Mouse (Mus musculus) kidney, postnatal 25 days (tissue): ENCODE results near the gene Caml.
"Not testable (repeated sequence)": the region's sequence is repeated elsewhere in the genome, so short reads cannot be mapped to it uniquely, and the experiment has no call there.

ENCODE experiments used
- DNase-seq, 2 experiments: peaks; one replicate each; pipeline ENCODE4 v3.0.0; 2021; ENCODE audit warnings: mixed read lengths in 2 of 2

Gene Caml

GRCm38 (mm10) chr13:55622649-55623541, at the start of gene Caml:
TSS of gene Caml (plus strand) at chr13:55623005.
- peak; percentile 89 to 92 for DNase-seq

GRCm38 (mm10) chr13:55573432-55573831, 49.4 kb upstream of the Caml start, which contains the start of gene Tmed9:
TSS of gene Tmed9 (plus strand) at chr13:55573732.
- no peak for DNase-seq

GRCm38 (mm10) chr13:55574321-55574720, 48.5 kb upstream of the Caml start:
- no peak for DNase-seq

GRCm38 (mm10) chr13:55575932-55576331, 46.9 kb upstream of the Caml start:
- no peak for DNase-seq

GRCm38 (mm10) chr13:55576872-55577271, 45.9 kb upstream of the Caml start:
- not testable (repeated sequence) for DNase-seq

GRCm38 (mm10) chr13:55578086-55578485, 44.7 kb upstream of the Caml start:
- no peak for DNase-seq

GRCm38 (mm10) chr13:55591961-55592490, 30.8 kb upstream of the Caml start:
- peak; percentile 25 to 70 for DNase-seq

- DNase-seq: peak; percentile 96 to 98
Measured at GRCm38 (mm10) chr13:55592512-55593253, 30.1 kb upstream of the Caml start.

- no peak for DNase-seq
Measured at GRCm38 (mm10) chr13:55593254-55593747, 29.5 kb upstream of the Caml start.

- DNase-seq: no peak
Measured at GRCm38 (mm10) chr13:55595375-55595774, 27.4 kb upstream of the Caml start.

- DNase-seq: no peak
Measured at GRCm38 (mm10) chr13:55596802-55597201, 26.0 kb upstream of the Caml start.

GRCm38 (mm10) chr13:55599566-55600540, 23.0 kb upstream of the Caml start, which contains the start of gene B4galt7:
TSS of gene B4galt7 (plus strand) at chr13:55599896.
- DNase-seq: peak; percentile 88 to 93

GRCm38 (mm10) chr13:55600657-55601056, 22.1 kb upstream of the Caml start:
- no peak for DNase-seq

- peak; percentile 75 to 90 for DNase-seq
Measured at GRCm38 (mm10) chr13:55601611-55602010, 21.2 kb upstream of the Caml start.

- DNase-seq: no peak
Measured at GRCm38 (mm10) chr13:55604606-55605005, 18.2 kb upstream of the Caml start.

GRCm38 (mm10) chr13:55606899-55607623, 15.7 kb upstream of the Caml start:
- no peak for DNase-seq

- DNase-seq: no peak
Measured at GRCm38 (mm10) chr13:55607624-55608006, 15.2 kb upstream of the Caml start.

- DNase-seq: no peak
Measured at GRCm38 (mm10) chr13:55611996-55612395, 10.8 kb upstream of the Caml start.

- no peak for DNase-seq
Measured at GRCm38 (mm10) chr13:55613471-55613870, 9.3 kb upstream of the Caml start.

- DNase-seq: no peak
Measured at GRCm38 (mm10) chr13:55619328-55619727, 3.5 kb upstream of the Caml start.

- DNase-seq: no peak
Measured at GRCm38 (mm10) chr13:55620275-55620674, 2.5 kb upstream of the Caml start.
